Mouse (Mus musculus): Measurements from ENCODE around the gene Ccdc69. TPM values are rescaled to one million over a fixed set of nuclear protein-coding genes. Genes with fewer than 3 reads are reported as not detected.
A peak's percentile ranks its signal among the peaks of the same experiment; 100 is the strongest.

Gene Ccdc69
- polyA plus RNA-seq, 1 experiment from 2014 or later = 0.27 TPM

DNA sequence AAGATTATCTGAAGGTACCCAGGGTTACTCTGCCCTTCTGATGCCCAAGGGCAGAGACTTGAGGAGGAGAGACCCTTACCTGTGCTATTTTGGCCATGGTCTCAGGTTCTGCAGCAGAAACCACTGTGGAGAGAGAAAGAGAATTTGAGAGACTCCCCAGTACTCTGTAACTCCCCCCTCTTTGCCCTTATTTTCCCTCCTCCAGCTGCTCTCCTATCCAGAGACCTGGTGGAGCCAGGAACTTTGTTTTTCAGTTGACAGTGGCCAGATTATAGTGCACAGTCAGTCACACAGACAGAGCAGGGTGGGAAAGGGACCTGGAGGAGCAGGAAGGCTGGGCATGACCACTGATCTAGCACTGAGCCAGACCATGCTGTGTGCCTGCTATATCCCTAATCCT is 56.5 kb downstream of the Ccdc69 start:
- Histone ChIP-seq H3K9me3 (no peaks in the 10 kb centered on the region), H3K4me2 (no peak overlapping the region), H3K4me1 (peaks cover 75% of the 10 kb centered on the region), H3K4me3 (no peak overlapping the region), H3K27ac (0 out of 2 replicates have a peak overlapping the region, but pooled peaks have one; percentile 97), H3K27me3 (no peaks in the 10 kb centered on the region), H3K36me3 (peaks cover 61% of the 10 kb centered on the region), H3K9ac (no peak overlapping the region)
- no peak for ATAC-seq (ENCODE audit: insufficient number of reproducible peaks, insufficient read depth, low FRiP score, low TSS enrichment, low read depth)

DNA sequence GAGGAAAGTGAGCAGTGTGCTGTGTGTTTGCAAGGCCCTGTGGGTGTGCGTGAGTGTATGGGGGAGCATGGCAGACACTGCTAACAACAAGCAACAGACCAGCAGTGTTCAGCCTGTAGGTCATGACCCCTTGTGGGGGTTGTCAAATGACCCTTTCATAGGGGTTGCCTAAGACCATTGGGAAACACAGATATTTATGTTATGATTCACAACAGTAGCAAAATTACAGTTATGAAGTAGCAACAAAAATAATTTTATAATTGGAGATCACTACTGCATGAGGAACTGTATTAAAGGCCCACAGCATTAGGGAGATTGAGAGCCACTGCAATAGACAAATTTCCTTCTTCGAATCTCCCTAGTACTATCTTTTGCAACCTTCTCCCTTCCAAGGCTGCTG is 58.2 kb downstream of the Ccdc69 start:
- peaks cover 62% of the 10 kb centered on the region for H3K36me3 ChIP-seq

DNA sequence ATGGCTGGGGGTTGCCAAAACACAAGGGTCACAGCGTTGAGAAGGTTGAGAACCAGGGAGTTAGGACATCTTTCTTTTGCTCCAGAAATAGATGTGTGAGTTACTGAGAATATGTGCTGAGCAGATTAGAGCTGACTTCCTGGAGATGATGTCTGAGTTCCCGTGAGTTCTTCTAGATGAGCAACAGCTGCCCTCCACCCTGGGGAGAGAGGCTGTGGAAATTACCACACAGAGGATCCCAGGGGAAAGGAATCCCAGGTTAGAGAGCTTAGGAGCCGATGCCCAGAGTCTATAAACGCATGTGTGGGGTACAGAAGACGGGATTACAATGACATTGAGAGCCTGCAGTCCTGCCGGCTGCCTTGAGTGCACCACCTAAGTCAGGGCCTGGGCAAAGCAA is 59.9 kb downstream of the Ccdc69 start:
- H3K4me1 ChIP-seq = peaks cover 47% of the 10 kb centered on the region
- no peak overlapping the region; the same call in 1 of the 2 replicates for H3K27ac ChIP-seq
- no peak overlapping the region for H3K9ac ChIP-seq
- no peak overlapping the region for H3K4me3 ChIP-seq
- no peak overlapping the region for H3K4me2 ChIP-seq
- H3K9me3 ChIP-seq = no peaks in the 10 kb centered on the region
- no peak for ATAC-seq (ENCODE audit: insufficient number of reproducible peaks, insufficient read depth, low FRiP score, low TSS enrichment, low read depth)
- WGBS = 65% methylated on average over 6 of the region's 6 CpGs
- H3K27me3 ChIP-seq = no peaks in the 10 kb centered on the region
- H3K36me3 ChIP-seq = peaks cover 78% of the 10 kb centered on the region

More for the DNA sequence above, 58.2 kb downstream of the Ccdc69 start:
- no peak overlapping the region for H3K9ac ChIP-seq
- H3K9me3 ChIP-seq = no peaks in the 10 kb centered on the region
- H3K27ac ChIP-seq = no peak overlapping the region
- no peaks in the 10 kb centered on the region for H3K27me3 ChIP-seq
- H3K4me2 ChIP-seq = no peak overlapping the region
- H3K4me3 ChIP-seq = no peak overlapping the region
- no peak for ATAC-seq (ENCODE audit: insufficient number of reproducible peaks, insufficient read depth, low FRiP score, low TSS enrichment, low read depth)
- peaks cover 64% of the 10 kb centered on the region for H3K4me1 ChIP-seq
- WGBS = 83% methylated on average over 2 of the region's 2 CpGs

DNA sequence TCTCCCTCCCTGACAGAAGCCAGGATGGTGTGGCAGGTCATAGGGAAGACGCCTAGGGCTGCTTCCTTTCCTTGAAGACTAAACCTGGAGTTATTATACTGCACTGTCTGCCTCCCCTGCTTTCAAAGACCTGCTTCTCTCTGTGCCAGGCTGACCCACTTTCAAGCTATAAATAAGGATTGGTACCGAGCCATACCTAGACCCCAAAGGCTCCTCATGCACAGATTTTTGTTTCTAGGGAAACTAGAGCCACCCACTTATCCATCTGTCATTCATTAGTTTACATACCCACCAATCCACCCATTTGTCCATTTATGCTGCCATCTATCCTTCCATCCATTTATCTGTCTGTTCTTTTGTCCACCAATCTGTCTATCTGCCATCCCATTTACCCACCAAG is 60.7 kb downstream of the Ccdc69 start:
- no peak overlapping the region for H3K4me3 ChIP-seq
- H3K9ac ChIP-seq = no peak overlapping the region
- H3K27me3 ChIP-seq = no peaks in the 10 kb centered on the region
- peaks cover 86% of the 10 kb centered on the region for H3K36me3 ChIP-seq
- no peak overlapping the region for H3K4me2 ChIP-seq
- 73% methylated on average over 2 of the region's 2 CpGs for WGBS
- ATAC-seq (ENCODE audit: insufficient number of reproducible peaks, insufficient read depth, low FRiP score, low TSS enrichment, low read depth) = no peak
- H3K27ac ChIP-seq = no peak overlapping the region
- H3K9me3 ChIP-seq = no peaks in the 10 kb centered on the region
- peaks cover 39% of the 10 kb centered on the region for H3K4me1 ChIP-seq

DNA sequence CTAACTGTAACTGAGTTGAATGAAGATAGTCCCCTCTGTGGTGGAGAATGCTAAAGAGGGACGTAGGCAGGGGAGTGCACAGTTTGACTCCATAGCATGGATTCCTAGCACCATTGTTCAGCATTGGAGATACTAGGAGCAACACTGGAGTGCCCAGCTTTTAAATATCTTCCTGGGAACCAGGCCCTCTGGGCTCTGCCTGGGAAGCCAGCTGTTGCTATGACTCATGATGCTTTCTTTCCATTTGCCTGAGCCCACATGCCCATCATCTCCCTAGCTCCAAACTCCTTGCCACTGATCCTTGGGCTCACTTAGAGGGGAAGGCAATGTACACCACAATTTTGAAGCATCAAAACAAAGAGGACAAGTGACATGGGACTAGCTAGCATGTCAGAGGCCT is 61.2 kb downstream of the Ccdc69 start:
- Histone ChIP-seq H3K27me3 (no peaks in the 10 kb centered on the region), H3K4me3 (no peak overlapping the region), H3K27ac (no peak overlapping the region), H3K36me3 (peaks cover 91% of the 10 kb centered on the region), H3K9ac (no peak overlapping the region), H3K4me2 (no peak overlapping the region), H3K4me1 (peaks cover 34% of the 10 kb centered on the region), H3K9me3 (no peaks in the 10 kb centered on the region)
- WGBS = 79% methylated on average over 1 of the region's 1 CpGs
- no peak for ATAC-seq (ENCODE audit: insufficient number of reproducible peaks, insufficient read depth, low FRiP score, low TSS enrichment, low read depth)

DNA sequence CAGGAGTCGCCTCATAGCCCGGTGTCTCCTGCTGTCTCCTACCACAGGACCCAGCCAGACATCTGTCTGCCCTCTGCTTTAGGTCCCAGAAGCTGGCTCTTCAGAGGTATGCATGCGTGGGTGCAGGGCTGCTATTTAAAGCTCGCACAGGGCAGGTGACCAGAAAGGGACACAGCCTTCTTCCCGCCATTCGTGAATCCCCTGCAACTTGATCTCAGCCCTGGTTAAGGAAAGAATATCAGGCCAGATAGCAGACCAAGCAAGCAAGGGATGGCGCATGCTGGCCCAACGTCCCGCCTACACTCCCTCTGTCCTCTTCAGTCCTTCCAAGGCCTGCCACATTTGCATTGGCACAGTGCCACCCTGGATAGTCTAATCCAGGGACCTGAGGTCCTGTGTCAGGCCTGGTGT is 62.1 kb downstream of the Ccdc69 start:
- H3K36me3 ChIP-seq = peaks cover 93% of the 10 kb centered on the region
- H3K9ac ChIP-seq = no peak overlapping the region
- no peak for ATAC-seq (ENCODE audit: insufficient number of reproducible peaks, insufficient read depth, low FRiP score, low TSS enrichment, low read depth)
- H3K4me1 ChIP-seq = peaks cover 27% of the 10 kb centered on the region
- H3K27ac ChIP-seq = peak overlapping the region; percentile 49
- no peak overlapping the region for H3K4me2 ChIP-seq
- H3K9me3 ChIP-seq = no peaks in the 10 kb centered on the region
- H3K4me3 ChIP-seq = no peak overlapping the region
- WGBS = 70% methylated on average over 9 of the region's 9 CpGs
- no peaks in the 10 kb centered on the region for H3K27me3 ChIP-seq

DNA sequence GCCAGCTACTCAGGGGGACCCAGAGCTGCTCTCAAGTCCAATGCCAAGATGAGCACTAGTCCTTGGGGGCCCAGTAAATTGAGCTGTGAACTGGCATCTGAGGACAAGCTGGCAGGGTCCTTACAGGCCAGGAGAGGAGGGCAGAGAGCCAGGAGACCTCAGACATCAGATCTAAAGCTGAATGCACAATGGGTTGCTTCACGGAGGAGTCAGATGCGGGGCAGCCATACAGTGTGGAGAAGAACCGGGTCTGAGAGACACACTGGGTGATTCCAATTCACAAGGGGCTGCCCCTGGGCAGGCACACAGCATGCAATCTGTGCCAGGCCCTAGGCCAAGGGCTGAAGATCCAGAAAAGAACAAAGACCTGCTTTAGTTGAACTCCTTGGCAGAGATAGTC is 62.7 kb downstream of the Ccdc69 start:
- H3K9ac ChIP-seq = no peak overlapping the region
- H3K4me1 ChIP-seq = peaks cover 27% of the 10 kb centered on the region
- 58% methylated on average over 3 of the region's 3 CpGs for WGBS
- no peaks in the 10 kb centered on the region for H3K27me3 ChIP-seq
- no peak overlapping the region for H3K4me3 ChIP-seq
- no peak overlapping the region for H3K4me2 ChIP-seq
- no peak for ATAC-seq (ENCODE audit: insufficient number of reproducible peaks, insufficient read depth, low FRiP score, low TSS enrichment, low read depth)
- no peaks in the 10 kb centered on the region for H3K9me3 ChIP-seq
- H3K27ac ChIP-seq = no peak overlapping the region; the same call in 1 of the 2 replicates
- H3K36me3 ChIP-seq = peaks cover 93% of the 10 kb centered on the region

DNA sequence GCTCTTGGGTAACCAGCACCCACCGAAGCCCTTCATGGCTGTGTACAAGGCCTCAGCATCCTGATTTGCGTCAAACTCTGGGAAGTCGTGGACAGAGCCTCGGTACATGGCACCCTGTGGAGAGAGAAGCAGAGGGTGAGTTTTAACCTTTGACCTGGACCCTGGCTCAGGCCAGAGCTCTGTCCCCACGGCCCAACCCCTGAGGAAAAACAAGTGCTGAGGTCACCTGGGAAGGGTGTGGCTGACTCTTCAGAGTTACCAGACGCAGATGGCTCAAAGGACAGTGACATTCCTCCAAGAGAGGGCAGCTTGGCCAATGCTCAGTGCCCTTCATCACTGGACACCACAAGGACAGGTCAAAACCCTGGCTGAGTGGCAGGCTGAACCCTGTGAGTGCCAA is 64.1 kb downstream of the Ccdc69 start:
- Histone ChIP-seq H3K4me2 (no peak overlapping the region), H3K36me3 (peaks cover 93% of the 10 kb centered on the region), H3K4me1 (peaks cover 18% of the 10 kb centered on the region), H3K9me3 (no peaks in the 10 kb centered on the region), H3K4me3 (no peak overlapping the region), H3K27me3 (no peaks in the 10 kb centered on the region), H3K27ac (no peak overlapping the region), H3K9ac (no peak overlapping the region)
- 75% methylated on average over 6 of the region's 6 CpGs for WGBS
- no peak for ATAC-seq (ENCODE audit: insufficient number of reproducible peaks, insufficient read depth, low FRiP score, low TSS enrichment, low read depth)

DNA sequence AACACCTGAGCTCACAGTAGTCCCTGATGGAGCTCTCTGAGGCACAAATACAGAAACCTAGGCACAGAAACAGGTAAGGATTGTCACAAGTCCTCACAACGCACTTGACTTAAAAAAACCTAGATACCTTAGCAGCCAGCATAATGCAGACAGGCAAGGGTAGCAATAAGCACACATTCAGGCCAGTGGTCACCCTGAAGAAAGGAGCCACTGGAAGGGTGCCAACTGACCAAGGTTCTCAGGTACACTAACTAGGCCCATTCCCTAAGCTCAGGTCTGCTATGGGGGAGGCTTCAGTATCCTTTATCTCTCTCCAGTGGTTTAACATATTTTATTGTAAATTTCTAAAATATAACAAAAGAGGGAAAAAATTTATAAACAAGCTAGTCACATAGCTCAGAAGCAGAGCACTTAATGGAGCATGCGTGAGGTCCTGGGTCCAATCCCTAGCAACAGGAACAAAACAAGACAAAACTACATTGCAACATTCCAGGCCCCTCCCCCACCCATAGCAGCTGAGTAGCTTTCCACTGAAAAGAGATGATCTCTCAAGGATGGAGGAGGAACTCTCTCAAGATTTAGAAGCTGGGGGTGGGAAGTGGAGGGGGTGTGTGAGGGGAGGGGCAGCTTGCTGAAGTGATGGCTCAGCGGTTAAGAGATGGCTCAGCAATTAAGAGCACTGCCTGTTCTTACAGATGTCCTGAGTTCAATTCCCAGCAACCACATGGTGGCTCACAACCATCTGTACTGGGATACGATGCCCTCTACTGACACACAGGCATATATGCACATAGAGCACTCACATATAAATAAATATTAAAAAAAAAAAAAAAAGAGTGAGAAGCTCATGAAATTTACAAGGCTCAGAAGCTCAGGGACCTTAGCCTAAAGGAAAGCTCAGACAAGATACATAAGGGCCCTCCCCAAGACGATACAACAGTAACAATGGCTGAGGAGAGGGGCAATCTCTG is 65.1 kb downstream of the Ccdc69 start:
- peaks cover 93% of the 10 kb centered on the region for H3K36me3 ChIP-seq
- no peaks in the 10 kb centered on the region for H3K27me3 ChIP-seq

DNA sequence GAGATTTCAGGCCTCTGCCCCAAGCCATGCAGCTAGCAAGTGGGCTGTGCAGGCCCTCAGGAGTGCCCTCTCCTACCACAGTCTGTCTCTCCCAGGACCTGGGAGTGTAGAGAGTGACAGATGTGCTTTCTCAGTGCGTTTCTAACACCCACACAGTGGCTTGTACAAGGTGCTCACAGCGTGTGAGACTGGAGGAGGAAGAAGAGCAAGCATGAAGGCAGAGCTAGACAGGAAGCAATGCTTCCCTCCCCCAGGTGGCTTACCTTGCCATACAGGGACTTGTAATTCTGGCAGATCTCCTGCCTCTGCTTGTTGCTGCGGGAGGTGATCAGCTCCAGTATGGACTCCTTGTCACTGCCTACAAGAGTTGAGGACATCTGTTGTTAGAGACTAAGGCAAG is 66.5 kb downstream of the Ccdc69 start:
- H3K9ac ChIP-seq = no peak overlapping the region
- no peaks in the 10 kb centered on the region for H3K27me3 ChIP-seq
- ATAC-seq (ENCODE audit: insufficient number of reproducible peaks, insufficient read depth, low FRiP score, low TSS enrichment, low read depth) = no peak
- no peak overlapping the region for H3K27ac ChIP-seq
- no peak overlapping the region for H3K4me3 ChIP-seq
- no peak overlapping the region for H3K4me2 ChIP-seq
- H3K36me3 ChIP-seq = peaks cover 97% of the 10 kb centered on the region
- whole genome bisulfite sequencing = 91% methylated on average over 3 of the region's 3 CpGs
- peaks cover 5% of the 10 kb centered on the region; the same call in 1 of the 2 replicates for H3K4me1 ChIP-seq
- no peaks in the 10 kb centered on the region for H3K9me3 ChIP-seq

More for the DNA sequence above, 65.1 kb downstream of the Ccdc69 start:
- Histone ChIP-seq H3K27ac (no peak overlapping the region), H3K9me3 (no peaks in the 10 kb centered on the region), H3K4me3 (no peak overlapping the region), H3K4me1 (peaks cover 10% of the 10 kb centered on the region; the same call in 1 of the 2 replicates), H3K9ac (no peak overlapping the region), H3K4me2 (no peak overlapping the region)
- 80% methylated on average over 5 of the region's 5 CpGs for WGBS
- ATAC-seq (ENCODE audit: insufficient number of reproducible peaks, insufficient read depth, low FRiP score, low TSS enrichment, low read depth) = no peak

DNA sequence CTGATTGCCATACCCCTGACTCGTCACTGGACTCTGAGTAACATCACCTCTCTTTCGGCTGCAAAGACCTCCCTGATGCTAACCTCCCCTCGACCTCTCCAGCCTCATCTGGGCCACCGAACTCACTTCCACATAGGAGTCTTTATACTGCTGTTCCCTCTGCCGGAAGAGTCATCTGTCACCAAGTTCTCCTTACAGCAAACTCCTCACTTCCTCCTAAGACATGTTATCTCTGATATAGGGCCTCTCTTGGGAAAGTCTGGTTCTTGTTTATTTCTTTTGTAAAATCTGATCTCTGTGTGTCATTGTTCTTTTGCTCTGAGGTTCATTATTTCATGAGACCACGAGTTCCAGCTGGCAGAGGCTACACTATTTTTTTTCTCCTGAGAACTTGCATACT is 69.7 kb downstream of the Ccdc69 start:
- peaks cover 100% of the 10 kb centered on the region for H3K36me3 ChIP-seq
- 83% methylated on average over 6 of the region's 6 CpGs for WGBS
- no peak overlapping the region for H3K9ac ChIP-seq
- no peak for ATAC-seq (ENCODE audit: insufficient number of reproducible peaks, insufficient read depth, low FRiP score, low TSS enrichment, low read depth)
- H3K27ac ChIP-seq = no peak overlapping the region
- H3K4me2 ChIP-seq = no peak overlapping the region
- H3K4me3 ChIP-seq = no peak overlapping the region
- no peaks in the 10 kb centered on the region for H3K4me1 ChIP-seq
- no peaks in the 10 kb centered on the region for H3K27me3 ChIP-seq
- H3K9me3 ChIP-seq = no peaks in the 10 kb centered on the region

DNA sequence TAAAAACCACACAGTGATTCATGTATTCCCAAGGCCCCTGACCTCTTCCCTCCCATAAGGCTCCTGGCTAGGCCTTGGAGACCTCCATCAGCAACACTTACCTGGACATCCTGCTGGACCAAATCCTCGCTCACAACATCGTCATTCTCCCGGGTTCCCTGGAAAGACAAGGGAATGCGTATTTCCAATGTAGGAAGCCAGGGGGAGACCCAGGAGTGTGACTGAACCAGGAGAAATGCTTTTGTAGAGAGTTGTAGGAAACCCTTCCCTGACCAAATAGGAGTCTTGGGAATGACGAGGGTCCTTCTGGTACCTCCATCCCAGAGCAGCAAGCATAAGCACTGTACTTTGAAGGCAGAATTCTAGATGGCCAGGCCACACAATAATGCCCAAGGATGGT is 72.2 kb downstream of the Ccdc69 start:
- Histone ChIP-seq H3K9ac (no peak overlapping the region), H3K27ac (no peak overlapping the region), H3K9me3 (no peaks in the 10 kb centered on the region), H3K4me2 (no peak overlapping the region), H3K4me1 (no peaks in the 10 kb centered on the region), H3K4me3 (no peak overlapping the region), H3K36me3 (peaks cover 97% of the 10 kb centered on the region), H3K27me3 (no peaks in the 10 kb centered on the region)
- 81% methylated on average over 5 of the region's 5 CpGs for WGBS
- no peak for ATAC-seq (ENCODE audit: insufficient number of reproducible peaks, insufficient read depth, low FRiP score, low TSS enrichment, low read depth)
